Mouse (Mus musculus) 3134 (cell line): ENCODE results near the gene Esyt1.

Experiments
- DNase-seq: peaks from one replicate; pipeline ENCODE4 v3.0.0-alpha.2; 2011; ENCODE audit warnings: low spot score; ENCODE audit not compliant: insufficient read length; ENCODE audit errors: extremely low read depth

Gene Esyt1

GRCm38 (mm10) chr10:128543100-128543499, 17.4 kb upstream of the Esyt1 start:
- DNase-seq, result no peak

DNA sequence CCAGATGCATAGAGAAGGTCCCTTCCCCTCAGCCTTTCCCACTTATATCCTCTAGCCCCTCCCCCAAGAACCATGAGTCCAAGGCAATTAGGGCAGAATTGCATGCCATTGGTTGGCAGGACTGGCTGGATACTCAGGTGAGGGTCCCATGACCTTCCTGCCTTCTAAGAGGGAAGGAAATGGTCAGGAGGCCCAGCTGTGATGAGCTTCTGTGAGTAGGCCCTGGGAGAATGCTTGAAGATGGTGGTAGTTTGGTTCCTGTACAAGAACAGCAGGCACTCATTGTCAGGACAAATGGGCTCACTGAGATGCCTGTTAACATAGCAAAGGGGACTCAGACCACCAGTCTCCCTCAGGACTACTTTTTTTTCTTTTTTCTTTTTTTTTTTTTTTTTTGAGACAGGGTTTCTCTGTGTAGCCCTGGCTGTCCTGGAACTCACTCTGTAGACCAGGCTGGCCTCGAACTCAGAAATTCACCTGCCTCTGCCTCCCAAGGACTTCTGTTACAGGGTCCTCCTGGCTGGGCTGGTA, 12.7 kb upstream of the Esyt1 start:
- DNase-seq, result no peak

DNA sequence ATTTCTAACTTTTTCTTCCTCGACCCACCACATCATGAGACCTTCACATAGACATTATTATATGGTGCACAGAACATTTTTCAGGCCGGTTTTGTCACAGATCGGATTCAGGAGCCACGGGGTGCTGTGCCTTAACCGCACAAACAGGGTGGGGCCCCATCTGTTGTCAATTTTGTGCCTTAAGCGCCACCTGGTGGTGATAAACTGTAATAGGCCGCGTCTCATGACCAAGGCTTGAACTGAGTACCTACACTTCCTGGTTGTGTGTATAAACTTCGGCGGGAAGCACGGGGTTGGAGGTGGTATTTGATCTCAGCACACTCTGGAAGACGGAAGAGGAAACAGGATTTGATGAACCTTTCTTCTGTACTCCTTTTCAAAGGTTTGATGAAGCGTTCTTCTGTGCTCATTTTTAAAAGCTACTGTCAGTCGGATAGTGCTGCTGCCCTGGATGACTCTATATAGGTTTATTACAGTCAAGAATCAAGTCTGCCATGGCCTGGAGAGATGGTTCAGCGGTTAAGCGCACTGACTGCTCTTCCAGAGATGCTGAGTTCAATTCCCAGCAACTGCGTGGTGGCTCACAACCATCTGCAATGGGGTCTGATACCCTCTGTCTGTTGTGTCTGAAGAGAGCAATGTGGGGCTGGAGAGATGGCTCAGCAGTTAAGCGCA, 10.7 kb upstream of the Esyt1 start:
- peak; percentile 75 for DNase-seq

- no peak for DNase-seq
Measured at GRCm38 (mm10) chr10:128535624-128536265, 10.1 kb upstream of the Esyt1 start.

GRCm38 (mm10) chr10:128535206-128535605, 9.5 kb upstream of the Esyt1 start:
- DNase-seq, result no peak

DNA sequence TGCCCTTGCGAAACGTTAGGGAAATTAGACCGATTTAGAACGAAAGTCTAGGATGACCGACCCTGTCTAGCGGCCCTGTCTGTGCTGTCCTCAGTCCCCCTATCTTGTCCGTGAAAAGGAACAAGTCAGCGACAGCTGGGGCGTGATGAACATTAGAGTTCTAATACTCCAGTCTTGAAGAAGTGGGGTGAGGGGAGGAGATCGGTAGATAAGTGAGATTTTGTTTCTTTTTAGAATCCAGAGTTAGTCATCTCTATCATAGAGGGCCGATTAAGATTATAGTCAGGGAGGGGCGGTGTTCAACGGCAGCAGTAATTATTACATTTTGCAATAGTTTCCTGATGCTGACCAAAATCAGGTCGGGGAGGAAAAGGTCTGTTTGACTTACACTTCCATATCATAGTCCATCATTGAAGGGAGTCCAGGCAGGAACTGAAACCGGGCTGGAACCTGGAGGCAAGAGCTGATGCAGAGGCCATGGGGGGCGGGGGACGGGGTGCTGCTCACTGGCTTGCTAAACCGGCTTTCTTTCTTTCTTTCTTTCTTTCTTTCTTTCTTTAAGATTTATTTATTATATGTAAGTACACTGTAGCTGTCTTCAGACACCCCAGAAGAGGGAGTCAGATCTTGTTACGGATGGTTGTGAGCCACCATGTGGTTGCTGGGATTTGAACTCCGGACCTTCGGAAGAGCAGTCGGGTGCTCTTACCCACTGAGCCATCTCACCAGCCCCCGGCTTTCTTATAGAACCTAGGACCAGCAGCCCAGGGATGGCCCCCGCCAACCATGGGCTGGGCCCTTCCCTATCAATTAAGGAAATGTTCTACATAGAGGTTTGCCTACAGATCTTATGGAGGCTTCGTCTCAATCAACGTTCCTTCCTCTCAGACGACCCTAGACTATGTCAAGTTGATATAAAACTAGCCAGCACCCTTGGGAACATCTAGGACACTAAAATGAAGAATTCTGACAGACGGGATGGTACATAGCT, 990 bp upstream of the Esyt1 start:
- DNase-seq, result no peak

DNA sequence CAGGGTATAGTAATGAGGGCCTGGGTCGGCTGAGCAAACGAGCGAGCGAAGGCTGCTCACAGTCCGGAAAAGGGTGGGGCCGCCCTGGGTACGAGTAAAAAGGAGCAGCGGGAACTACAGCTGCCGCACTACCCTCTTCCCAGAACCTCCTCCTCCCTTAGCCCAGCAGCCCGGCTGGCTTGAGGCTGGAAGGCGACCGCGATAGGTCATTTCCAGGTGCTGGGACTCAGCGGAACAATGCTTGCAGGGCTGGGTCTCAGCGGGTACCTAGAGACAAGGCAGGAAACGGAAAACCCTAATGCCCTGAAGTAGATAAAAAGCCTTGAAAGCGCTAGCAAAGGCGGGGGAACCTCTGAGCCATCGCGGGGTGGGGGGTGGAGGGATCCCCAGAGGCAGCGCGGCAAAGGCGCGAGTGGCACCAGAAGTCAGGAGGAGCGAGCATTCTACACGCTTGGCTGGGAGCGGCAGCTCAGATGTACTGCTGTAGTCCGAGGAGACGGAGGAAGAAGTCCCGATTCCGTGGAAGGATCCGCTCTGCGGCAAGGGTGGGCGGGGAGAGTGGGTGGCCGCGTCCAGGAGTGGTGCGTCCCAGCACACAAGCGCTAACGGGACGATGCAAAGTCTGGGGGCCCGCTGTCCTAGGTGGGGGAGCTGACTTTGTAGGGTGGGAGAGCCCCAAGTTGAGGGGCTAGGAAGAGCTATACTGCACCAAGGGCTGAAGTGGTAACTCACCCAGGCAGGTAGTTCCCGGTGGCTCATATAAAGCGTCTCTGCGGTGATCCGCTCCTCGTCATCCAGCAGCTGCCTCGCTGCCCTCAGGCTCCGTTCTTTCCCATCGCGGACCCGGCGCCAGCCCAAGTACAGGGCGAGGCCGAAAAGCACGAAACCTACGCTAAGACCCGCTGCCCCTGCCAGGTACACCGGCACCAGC, 674 bp downstream of the Esyt1 start:
- peak; percentile 88 for DNase-seq

DNA sequence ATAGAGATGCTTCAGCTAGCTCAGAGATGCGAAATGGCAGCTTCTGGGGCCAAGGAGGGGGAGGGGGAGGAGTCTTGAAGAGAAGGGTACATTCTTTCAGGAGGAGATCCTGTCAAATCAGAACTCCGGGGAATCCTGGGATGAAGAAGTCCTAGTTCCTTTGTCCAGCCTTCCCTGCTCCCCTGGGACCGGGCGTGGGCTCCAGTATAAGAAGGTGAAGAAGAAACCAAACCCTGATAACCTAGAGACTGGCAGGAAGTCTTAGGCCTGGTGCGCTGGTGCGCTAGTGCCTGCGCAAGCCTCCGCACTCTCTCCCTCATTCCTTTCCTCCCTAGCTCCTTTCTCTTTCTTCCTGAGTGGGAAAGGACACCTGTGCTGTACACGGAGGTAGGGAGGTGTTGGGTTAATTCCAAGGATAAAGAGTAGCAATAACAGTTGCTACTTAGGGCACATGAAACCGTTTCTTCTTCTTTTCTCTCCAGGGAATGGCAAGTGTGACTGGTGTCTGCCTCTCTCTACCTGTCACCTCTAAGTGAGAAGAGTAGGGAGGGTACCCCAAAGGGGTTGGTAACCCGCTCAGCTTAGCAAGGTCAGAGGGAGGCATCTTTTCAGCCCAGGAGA, 1.4 kb downstream of the Esyt1 start:
- no peak for DNase-seq

GRCm38 (mm10) chr10:128522351-128522750, 3.3 kb downstream of the Esyt1 start:
- DNase-seq, result no peak

- no peak for DNase-seq
Measured at GRCm38 (mm10) chr10:128520591-128520990, 5.1 kb downstream of the Esyt1 start.

DNA sequence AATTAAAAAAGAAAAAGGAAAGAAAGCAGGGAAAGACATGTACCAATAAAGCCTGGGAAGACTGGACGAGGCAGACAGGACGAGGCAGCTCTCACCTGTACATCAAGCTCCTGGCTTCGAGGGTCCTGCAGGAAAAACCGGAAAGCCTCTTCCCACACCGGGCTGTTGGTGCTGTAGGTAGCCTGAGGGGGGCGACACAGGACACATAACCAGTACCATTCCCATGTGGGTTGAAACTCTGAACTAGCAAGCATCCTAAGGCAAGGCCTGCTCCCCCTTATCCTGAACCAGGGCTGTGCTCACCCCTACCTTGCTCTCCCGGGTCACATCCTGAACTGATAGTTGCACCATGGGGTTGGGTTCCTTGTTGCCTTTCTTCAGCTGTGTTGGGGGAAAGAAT, 6.8 kb downstream of the Esyt1 start:
- peak; percentile 42 for DNase-seq

GRCm38 (mm10) chr10:128516677-128517076, 9.0 kb downstream of the Esyt1 start:
- DNase-seq, result peak; percentile 39

- DNase-seq, result no peak
Measured at GRCm38 (mm10) chr10:128516029-128516428, 9.6 kb downstream of the Esyt1 start.

GRCm38 (mm10) chr10:128515044-128515443, 10.6 kb downstream of the Esyt1 start:
- DNase-seq, result no peak

GRCm38 (mm10) chr10:128511761-128512160, 13.9 kb downstream of the Esyt1 start:
- no peak for DNase-seq

GRCm38 (mm10) chr10:128511189-128511588, 14.5 kb downstream of the Esyt1 start:
- no peak for DNase-seq

GRCm38 (mm10) chr10:128510301-128510700, 15.4 kb downstream of the Esyt1 start:
- DNase-seq, result no peak

GRCm38 (mm10) chr10:128509831-128510230, 15.8 kb downstream of the Esyt1 start:
- DNase-seq, result no peak

DNA sequence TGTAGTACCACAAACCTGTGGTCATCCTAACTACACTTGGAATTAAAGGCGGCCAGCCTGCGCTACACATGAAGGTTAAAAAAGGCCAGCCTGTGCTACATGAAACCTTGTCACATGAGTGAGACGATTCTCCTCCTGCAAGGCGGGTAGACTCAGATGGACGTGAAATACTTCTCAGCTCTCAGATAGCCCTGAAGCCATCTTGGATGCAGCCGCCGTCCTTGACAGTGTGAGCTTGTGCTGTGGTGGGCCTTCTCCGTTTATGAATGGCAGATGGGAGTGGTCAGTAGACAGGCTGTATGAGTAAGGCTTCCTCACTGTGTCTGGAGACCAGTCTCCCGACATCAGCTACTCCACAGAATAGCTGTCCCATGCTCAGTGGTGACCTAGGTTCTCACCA, 16.5 kb downstream of the Esyt1 start:
- DNase-seq, result no peak

DNA sequence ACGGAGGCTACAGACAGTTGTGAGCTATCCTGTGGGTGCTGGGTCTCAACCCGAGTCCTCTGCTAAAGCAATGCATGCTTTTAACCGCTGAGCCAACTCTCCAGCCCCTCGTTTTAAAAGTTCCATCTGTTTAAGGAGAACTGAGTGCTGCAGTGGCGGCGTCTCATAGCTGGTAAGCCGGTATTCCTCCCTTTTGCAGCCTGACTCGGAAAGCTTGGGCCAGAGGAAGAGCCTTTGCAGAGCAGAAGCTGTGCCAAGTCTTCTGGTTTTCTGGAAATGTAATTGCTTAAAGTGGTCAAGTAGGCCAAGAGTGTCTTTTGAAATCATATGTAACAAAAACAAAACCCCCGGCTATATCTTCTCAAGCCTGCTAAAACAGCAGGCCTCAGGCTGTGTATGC, 17.4 kb downstream of the Esyt1 start:
- no peak for DNase-seq
